Mouse (Mus musculus): Measurements from ENCODE around the gene Kcnmb4. TPM values are rescaled to one million over a fixed set of nuclear protein-coding genes. Genes with fewer than 3 reads are reported as not detected.

Kcnmb4 gene
- total RNA-seq, 2 experiments from 2014 or later = 0.15 TPM; not detected in 1

DNA sequence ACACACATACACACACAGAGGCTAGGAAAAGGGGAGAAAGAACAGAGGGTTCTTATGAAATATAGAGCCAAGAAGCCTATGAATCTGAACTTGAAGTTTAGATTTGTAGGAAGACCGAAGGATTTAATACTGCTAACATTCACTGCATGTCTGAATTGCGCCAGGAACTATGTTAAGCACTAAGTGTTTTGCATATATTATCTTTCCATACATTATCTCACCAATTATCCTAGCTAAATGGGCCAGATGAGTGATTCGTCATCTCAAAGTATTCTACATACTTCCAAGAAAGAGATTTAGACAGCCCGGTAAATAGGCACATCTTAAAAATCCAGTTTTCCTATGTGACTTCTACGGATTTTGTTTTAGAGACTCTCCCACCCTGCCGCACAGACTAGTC, 68.7 kb downstream of the Kcnmb4 start:
- ATAC-seq (replicated peaks; ENCODE audit: poor library complexity) = no peak

DNA sequence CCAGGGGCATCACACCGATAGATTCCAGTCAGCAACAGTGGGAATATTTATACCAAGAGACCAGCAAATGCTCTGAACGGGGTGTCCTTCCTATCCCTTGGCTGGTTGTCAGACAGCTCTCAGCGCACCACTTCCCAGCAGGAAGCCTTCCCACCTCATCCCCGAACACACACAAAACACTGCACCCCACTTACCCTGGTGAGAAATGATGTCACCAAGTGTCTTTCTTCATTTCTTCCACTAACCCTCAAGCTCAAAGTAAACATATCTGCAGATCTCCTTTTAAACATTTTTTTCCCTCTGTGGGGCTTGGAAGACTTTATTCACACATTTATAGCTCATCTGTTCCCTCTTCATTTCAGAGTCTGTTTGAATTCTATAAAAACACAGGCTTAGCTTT, 70.0 kb downstream of the Kcnmb4 start:
- ATAC-seq (replicated peaks; ENCODE audit: poor library complexity) = no peak

DNA sequence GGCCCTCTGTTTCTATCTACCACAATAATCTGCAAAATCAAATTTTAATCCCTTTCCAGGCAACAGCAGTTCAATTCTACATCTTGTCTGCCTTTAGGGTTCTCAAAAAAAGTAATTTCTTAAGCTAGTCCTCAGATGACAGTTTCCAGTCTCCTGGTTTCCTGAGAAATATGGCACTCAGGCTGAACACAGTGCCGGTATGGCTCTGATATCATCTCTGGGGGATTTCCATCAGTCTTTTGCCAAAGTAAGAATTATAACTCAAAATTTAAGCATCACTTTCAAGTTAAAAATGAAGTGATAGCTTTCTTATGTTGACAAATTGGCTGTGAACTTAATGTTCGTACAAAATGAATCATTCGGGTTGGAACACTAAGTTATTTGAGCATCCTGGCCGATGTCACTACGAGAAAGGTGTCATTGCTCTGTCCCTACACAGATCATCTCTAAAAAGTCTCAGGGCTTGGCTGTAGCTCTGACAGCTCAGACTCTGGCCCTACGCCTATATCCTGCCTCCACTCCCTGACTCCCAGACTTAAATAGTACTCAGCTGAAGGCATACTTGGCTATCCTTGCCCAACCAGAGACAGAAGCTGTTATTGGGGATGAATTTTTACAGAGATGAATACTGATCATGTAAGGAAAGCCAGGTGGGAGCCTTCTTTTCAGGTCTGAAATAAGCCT, 70.8 kb downstream of the Kcnmb4 start:
- no peak for ATAC-seq (replicated peaks; ENCODE audit: poor library complexity)

DNA sequence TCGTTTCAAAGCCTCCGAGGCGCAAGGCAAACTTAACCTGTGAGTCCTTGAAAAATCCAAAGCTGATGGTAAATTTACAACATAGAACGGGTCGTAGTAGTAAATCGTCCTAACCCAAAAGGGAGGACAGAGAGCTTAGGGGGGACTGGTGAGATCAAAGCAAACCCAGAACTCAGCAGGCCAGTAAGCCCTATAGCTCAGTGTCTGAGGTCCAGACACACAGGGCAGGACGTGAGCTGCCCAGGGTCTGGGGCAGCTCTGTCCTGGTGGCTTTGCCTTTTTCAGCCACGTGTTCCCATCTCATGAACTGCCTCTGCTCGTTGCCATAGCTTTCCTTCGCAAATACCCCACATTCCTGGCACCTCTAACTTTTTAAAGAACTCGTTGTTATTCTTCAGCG, 75.7 kb downstream of the Kcnmb4 start:
- ATAC-seq (replicated peaks; ENCODE audit: poor library complexity) = no peak

DNA sequence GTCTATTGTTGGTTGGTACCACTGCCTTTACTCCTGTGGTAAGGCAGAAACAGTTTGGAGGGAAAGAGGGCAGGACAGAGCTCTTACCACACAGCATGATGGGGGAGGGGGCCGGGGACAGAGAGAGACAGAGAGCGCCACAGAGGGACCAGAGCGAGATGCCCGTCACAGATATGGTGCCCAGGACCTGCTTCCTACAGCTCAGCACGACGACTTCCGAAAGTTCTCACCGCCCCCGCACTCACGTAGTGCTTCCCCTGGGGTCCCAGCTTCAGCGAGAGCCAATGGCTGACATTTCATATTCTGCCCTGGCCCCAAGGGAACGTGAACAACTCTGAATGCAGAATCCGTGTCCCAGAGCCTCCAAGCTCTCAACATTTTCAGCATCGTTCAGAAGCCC, 76.1 kb downstream of the Kcnmb4 start:
- 0 out of 2 replicates have a peak, but pooled peaks have one; percentile 21 for ATAC-seq (replicated peaks; ENCODE audit: poor library complexity)

DNA sequence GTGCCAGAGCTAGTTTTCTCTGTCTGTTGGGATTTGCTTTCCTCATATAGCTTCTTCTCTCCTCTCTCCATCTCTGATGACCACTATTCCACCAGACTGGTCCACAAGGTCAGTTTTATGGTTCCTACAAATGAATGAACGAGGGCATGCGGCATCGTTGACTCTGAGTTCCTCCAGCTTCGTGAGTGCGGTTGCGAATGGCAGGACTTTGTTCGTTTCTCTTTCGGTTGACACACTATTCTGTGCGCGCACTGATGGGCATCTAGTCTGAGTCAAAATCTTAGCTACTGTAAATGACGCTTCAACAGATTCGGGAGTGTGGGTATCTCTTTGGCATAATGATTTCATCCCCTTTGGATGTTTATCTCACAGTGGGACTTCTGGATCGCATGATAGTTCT, 76.7 kb downstream of the Kcnmb4 start:
- no peak for ATAC-seq (replicated peaks; ENCODE audit: poor library complexity)

DNA sequence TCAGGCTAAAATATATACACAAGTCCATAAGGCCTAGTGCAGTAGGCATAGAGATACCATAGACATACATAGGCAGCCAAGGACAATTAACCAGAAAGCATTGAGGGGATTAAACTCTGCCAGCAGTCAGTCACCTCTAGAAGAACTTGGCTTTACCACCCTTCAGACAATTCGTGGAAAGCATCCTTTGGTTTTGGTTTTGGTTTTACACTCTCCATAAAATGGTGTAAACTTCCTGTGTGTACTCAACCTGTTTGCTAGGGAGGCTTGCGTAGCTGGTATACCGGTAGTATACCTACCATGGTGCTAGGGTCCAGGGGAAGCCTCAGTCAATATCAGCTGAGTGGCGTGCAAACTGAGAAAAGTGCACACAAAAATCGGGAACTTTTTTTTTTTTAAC, 77.4 kb downstream of the Kcnmb4 start:
- ATAC-seq (replicated peaks; ENCODE audit: poor library complexity) = no peak

DNA sequence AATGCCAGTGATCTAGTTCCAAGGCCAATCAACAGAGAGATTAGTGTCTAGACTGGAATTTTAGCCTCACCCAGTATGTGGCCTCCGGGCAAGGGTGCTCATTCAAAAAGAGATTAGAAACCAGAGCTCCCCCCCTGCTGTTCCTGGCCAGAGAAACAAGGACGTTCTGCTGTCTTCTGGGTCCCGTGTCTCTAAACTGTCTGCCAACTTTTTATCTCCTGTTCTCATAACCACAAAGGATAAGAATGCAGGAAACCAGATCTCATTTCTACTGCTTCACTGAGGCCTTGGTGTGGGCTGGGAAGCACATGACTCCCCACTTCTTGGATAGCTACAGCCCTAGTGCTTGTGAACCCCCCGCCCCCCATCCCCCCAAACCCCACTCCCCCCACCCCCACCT, 79.1 kb downstream of the Kcnmb4 start:
- peak; percentile 90 for ATAC-seq (replicated peaks; ENCODE audit: poor library complexity)

DNA sequence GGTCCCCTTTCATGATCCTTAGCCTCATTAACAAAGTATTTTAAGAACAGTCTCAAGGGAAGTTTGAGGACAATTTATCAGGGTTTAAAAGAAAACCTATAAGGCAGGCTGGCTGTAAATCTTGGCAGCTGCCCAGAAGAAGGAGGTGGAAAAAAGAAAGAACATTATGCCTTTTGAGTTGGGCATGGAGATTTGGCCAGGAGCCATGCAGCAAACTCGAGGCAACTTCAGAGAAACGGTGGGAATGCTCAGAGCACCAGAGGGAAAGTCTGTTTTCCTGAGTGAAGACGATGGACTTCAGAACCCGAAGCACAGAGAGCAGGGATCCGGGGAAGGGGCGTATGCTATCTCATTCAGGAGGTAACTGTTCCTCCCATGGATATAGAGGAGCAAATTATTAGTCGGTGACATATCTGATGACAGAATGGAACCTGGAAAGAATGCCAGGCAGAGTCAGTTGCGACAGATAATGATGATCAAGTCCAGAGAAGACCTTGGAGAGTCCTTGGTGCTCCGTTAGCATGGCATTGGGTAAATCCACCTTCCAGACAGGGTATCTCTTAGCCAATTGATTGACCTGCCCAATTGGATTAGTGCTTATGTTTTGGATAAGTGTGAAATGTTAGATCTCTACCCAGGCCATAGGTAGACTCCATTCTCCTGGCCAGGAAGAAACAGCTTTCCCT, 79.7 kb downstream of the Kcnmb4 start:
- ATAC-seq (replicated peaks; ENCODE audit: poor library complexity) = no peak

DNA sequence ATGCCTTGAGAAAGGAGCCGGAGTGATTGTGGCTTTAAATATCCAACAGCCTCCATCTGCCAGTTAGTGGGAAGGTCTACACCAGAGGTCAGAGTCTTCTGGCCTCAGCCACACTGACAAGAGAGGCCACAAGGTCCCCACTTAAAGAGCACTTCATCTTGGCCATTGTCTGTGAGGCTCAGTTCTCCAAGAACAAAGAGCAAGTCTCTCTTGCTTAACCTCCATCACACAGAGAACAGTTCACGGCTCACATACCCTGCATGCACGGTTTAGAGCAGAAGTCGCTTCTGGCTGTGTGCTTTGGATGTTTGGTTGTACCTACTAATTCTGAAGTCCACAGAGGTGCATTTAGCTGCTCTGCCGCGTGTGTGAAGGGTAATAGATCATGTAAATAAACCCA, 84.8 kb downstream of the Kcnmb4 start:
- no peak for ATAC-seq (replicated peaks; ENCODE audit: poor library complexity)

DNA sequence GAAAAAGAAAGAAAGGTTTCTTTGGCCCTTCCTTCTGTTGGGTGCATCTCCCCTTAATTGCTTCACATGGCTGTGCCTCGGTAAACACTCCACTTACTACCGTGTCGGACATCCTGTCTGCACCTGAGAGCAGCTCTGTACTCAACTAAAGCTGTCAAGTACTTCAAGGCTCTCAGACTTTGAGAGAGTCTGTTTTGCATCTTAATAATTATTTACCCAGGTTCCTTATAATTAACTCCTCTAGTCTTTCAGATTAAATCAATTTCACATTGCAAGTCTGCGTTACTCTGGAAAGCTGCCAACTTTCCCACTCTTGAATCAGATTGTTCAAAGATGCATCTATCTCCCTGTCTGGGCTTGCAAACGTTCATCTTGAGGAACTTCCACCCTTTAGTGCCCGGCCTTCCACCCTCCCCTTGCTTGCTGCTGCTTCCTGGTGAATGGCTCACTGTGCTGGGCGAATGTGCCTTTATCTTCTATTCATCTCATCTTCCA, 87.2 kb downstream of the Kcnmb4 start:
- ATAC-seq (replicated peaks; ENCODE audit: poor library complexity) = no peak

DNA sequence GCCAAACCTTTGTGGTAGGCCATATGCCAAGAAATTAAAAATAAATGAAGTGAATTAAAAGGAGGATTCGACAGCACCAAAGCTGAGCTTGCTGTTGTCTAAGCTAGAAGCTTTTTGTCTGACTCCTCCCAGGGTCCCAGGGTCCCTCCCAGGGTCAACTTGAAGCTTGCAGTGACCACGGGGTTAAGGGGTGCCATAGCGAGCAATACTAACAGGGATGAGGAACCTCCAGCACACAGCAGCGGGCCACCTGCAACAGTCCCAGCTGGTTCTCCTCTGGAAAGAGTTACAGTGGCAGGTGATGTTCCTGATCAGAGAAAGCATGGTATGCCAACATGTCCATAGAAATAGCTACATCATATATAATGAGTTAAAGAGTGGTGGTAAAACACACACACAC, 89.3 kb downstream of the Kcnmb4 start:
- no peak for ATAC-seq (replicated peaks; ENCODE audit: poor library complexity)

DNA sequence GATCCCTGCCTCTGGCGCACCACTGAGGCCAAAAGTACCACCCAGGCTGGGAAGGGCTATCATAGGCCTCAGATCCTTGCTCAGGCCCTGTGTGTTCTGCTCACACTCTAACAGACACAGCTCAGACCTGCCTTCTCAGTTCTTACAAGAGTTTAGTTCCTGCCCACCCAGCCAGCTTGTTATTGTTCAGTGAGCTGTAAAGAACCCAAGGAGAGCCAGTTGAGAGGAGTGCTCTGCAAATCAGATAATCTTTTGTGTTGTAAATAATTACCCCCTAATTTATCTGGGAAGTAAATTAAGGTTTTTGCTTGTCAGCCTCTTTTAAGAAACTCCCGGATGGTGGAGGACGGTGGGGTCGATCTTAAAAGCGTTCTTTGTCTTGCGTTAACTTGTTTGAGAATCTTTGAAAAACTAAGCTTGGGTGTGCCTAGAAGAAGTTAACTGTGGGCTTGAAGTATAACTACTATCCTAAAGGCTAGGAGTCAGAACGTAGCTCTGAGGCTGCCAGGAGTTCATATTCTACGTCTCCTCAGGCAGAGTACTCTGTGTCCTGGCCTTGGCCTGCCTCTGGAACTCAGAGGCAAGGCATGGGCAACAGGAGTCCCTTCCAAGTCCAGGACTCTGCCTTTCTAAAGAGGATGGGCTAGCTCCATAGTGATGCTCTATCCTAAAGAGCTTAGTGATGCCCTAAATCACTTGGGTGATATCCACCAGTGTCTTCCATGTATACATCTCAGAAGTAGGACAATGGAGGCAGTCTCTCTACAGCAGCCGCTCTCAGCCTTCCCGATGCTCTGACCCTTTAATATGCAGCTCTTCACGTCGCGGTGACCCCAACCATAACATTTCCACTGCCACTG, 90.6 kb downstream of the Kcnmb4 start:
- no peak for ATAC-seq (replicated peaks; ENCODE audit: poor library complexity)

DNA sequence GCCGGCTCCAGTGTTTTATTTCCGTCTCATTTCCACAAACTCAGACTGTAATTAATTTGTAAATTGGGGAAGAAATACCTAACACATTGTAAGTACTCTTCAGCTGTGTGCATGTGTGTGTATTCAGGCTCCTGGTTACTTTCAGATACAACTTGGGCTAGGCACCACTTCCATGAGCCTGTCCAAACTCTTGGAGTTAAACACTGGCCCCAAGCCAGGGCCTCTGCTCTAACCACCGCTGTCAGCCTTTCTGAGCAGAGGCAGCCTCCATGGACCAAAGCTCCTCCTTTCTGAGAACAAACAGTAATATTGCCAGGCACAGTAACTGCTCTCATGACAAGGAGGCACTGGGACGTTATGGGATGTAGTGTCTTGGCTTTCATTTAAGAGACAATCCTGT, 96.8 kb downstream of the Kcnmb4 start:
- no peak for ATAC-seq (replicated peaks; ENCODE audit: poor library complexity)

DNA sequence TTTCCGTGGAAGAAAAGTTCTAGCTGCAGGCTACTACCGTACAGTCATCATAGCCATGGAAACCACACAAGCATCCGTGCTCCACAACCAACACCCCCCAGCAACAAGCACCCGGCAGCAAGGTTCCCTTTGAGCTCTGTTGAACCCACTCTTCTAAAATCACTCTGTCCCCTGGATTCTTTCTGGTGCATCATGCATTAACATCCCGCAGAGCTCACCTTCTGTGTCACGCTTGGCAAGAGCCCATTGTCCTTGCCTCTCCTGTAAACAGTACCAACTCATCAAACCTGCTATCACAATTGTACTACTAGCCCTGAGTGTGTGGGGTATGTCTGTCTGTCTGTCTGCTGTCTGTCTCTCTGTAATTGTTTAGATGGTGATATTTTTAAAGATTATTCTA, 99.6 kb downstream of the Kcnmb4 start:
- no peak for ATAC-seq (replicated peaks; ENCODE audit: poor library complexity)

DNA sequence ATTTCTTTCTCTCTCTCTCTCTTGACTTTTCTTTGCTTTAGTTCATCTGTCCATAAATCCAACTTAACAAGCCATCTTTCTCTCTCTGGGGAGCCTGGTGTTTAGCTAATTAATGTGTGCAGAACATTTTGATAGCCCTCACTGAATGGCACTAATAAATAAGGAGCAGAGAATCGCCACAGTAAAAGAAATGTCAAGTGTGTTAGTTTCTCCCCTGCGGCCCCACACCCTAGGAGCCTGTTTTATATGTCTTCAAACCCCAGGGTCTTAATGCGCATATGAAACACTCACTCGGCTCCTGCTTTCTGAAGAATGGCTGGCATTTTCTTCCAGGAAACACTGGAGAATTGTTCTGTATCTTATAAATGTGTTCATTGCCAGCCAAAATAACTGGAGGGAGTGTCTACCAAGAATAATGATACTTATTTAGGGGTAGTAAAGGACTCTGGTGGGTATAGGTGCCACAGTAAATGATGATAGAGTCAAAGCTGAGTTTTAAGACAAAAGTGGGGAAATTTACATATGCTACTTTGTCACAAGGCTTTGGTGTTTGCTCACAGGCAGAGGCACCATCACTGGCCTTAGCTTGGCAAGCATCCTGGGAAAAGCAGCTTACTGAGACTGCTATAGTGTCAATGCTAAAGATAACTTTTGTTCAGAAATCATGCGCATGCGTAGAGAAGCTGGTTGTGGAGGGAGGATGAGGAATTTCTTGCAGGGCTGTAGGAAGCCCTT, 102.5 kb downstream of the Kcnmb4 start:
- ATAC-seq (replicated peaks; ENCODE audit: poor library complexity) = no peak

Other genes starting within 250 kb of the Kcnmb4 start
- 0.02 TPM in 1 of 2 replicates, not detected in the other for gene Ptprb, start 198.4 kb downstream of the Kcnmb4 start, total RNA-seq (2015)
- gene Ptprb, start 198.4 kb downstream of the Kcnmb4 start, total RNA-seq (2017) = not detected in 2 replicates
- gene Cnot2, start 107.6 kb upstream of the Kcnmb4 start, total RNA-seq (2015) = 76.0 and 100 TPM in 2 replicates
- 101 and 115 TPM in 2 replicates for gene Cnot2, start 107.6 kb upstream of the Kcnmb4 start, total RNA-seq (2017)